Mouse (Mus musculus): ENCODE results near the gene Polr2g.
A peak's percentile ranks its signal among the peaks of the same experiment; 100 is the strongest.

Polr2g gene

GRCm38 (mm10) chr19:8818301-8818798 lies 20.0 kb upstream of the Polr2g start:
- no peak for ATAC-seq (ENCODE audit: low TSS enrichment)

- ATAC-seq (ENCODE audit: low TSS enrichment) = no peak
Measured at GRCm38 (mm10) chr19:8817001-8817400, 18.6 kb upstream of the Polr2g start.

GRCm38 (mm10) chr19:8815812-8816211 lies 17.4 kb upstream of the Polr2g start:
- ATAC-seq (ENCODE audit: low TSS enrichment) = no peak

GRCm38 (mm10) chr19:8806810-8807209 lies 8.4 kb upstream of the Polr2g start:
- no peak for ATAC-seq (ENCODE audit: low TSS enrichment)

- ATAC-seq (ENCODE audit: low TSS enrichment) = no peak
Measured at GRCm38 (mm10) chr19:8803879-8804660, 5.7 kb upstream of the Polr2g start.

GRCm38 (mm10) chr19:8803204-8803780 lies 4.9 kb upstream of the Polr2g start:
- no peak for ATAC-seq (ENCODE audit: low TSS enrichment)

GRCm38 (mm10) chr19:8802130-8802821 lies 3.9 kb upstream of the Polr2g start, which contains the start of gene Zbtb3:
Gene Zbtb3 (plus strand): TSS chr19:8802555.
- peak; percentile 91 for ATAC-seq (ENCODE audit: low TSS enrichment)

- ATAC-seq (ENCODE audit: low TSS enrichment) = no peak
Measured at GRCm38 (mm10) chr19:8798947-8799315, 554 bp upstream of the Polr2g start.

- ATAC-seq (ENCODE audit: low TSS enrichment) = no peak
Measured at GRCm38 (mm10) chr19:8790171-8790570, 8.2 kb downstream of the Polr2g start.

GRCm38 (mm10) chr19:8789171-8789570 lies 9.2 kb downstream of the Polr2g start:
- ATAC-seq (ENCODE audit: low TSS enrichment) = peak; percentile 51

GRCm38 (mm10) chr19:8788521-8788920 lies 9.9 kb downstream of the Polr2g start:
- no peak for ATAC-seq (ENCODE audit: low TSS enrichment)

GRCm38 (mm10) chr19:8786008-8786781 lies 12.2 kb downstream of the Polr2g start, which contains the start of gene Taf6l:
Gene Taf6l (minus strand): TSS chr19:8786417.
- peak; percentile 98 for ATAC-seq (ENCODE audit: low TSS enrichment)

GRCm38 (mm10) chr19:8774951-8775421 lies 23.4 kb downstream of the Polr2g start:
- ATAC-seq (ENCODE audit: low TSS enrichment) = no peak

- peak; percentile 85 for ATAC-seq (ENCODE audit: low TSS enrichment)
Measured at GRCm38 (mm10) chr19:8774086-8774835, 24.1 kb downstream of the Polr2g start, which contains the start of gene Tmem179b. Gene Tmem179b (minus strand): TSS chr19:8774467.

GRCm38 (mm10) chr19:8773409-8773808 lies 25.0 kb downstream of the Polr2g start:
- ATAC-seq (ENCODE audit: low TSS enrichment) = no peak

- no peak for ATAC-seq (ENCODE audit: low TSS enrichment)
Measured at GRCm38 (mm10) chr19:8772996-8773395, 25.4 kb downstream of the Polr2g start.

- ATAC-seq (ENCODE audit: low TSS enrichment) = peak; percentile 53; the same call in 1 of the 2 replicates
Measured at GRCm38 (mm10) chr19:8770567-8771270, 27.7 kb downstream of the Polr2g start, which contains the start of gene Tmem223. Gene Tmem223 (plus strand): TSS chr19:8770996.

GRCm38 (mm10) chr19:8765562-8765961 lies 32.8 kb downstream of the Polr2g start:
- ATAC-seq (ENCODE audit: low TSS enrichment) = no peak

- ATAC-seq (ENCODE audit: low TSS enrichment) = no peak
Measured at GRCm38 (mm10) chr19:8763276-8763675, 35.1 kb downstream of the Polr2g start.

GRCm38 (mm10) chr19:8760757-8761156 lies 37.6 kb downstream of the Polr2g start:
- ATAC-seq (ENCODE audit: low TSS enrichment) = no peak

Measured in frontal cortex, adult (tissue).